Mouse (Mus musculus): ENCODE data around the gene Sult6b2.

DNA sequence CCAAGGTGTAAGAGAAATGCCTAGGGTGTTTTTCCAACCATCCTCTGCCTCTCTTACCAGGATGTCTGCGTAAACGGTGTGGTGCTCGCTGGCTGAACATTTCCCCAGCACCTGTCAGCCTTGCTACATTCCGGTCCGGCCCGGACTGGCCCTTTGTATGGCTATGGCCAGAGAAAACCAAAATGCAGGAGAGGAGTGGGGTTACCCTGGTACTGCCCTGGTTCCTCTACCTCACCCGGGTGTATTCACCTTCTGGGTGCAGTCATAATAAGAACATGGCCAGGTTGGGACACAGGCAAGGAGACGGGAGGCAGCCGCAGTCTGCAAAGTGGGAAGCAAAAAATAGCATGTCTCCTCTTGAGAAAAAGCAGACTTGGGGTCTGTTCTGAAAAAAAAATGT, 9.2 kb downstream of the Sult6b2 start:
- TF ChIP-seq POLR2A (IDR thresholded peaks at IDR 0.05; ENCODE audit: control insufficient read depth, low read depth, low read length) (no peak), CTCF (IDR thresholded peaks at IDR 0.05; ENCODE audit: control insufficient read depth, insufficient read depth, insufficient replicate concordance, low read depth, low read length) (0 out of 2 replicates have a peak, but pooled peaks have one; percentile 1)
